ENCODE assay signal across 10 mouse cellular contexts in genomic region chr16:97659225-97659658, GRCm38 (mm10). TPM values are rescaled to one million over a fixed set of nuclear protein-coding genes. Genes with fewer than 3 reads are reported as not detected.
DNase-seq lines count a peak whose midpoint lies in the region; ATAC-seq and TF ChIP-seq lines count a peak whose summit lies in the region.
"Had no signal": no experiment of that assay in that cellular context is flagged by ENCODE, and none has a peak within 500 bp of the region (broad histone marks: within the 10 kb centered on the region; RNA-seq: fewer than 3 reads in every experiment).

No protein-coding gene starts in this region.

- no peak overlapping the region for H3K9ac ChIP-seq in intestine, postnatal 0 days (ENCODE audit: low read depth, low read length)
- no peak overlapping the region for H3K9ac ChIP-seq in liver, embryonic 11.5 days (ENCODE audit: low read depth, low read length)
- H3K9ac ChIP-seq: forebrain, embryonic 13.5 days had no signal

- peak; percentile 97 for ATAC-seq in intestine, postnatal 0 days
- peak; percentile 74 for ATAC-seq in liver, embryonic 11.5 days (replicated peaks; ENCODE audit: low FRiP score)
- ATAC-seq: forebrain, embryonic 13.5 days had no signal

- no peaks in the 10 kb centered on the region for H3K36me3 ChIP-seq in intestine, postnatal 0 days (ENCODE audit: control insufficient read depth, insufficient read depth)
- H3K36me3 ChIP-seq in liver, embryonic 11.5 days (ENCODE audit: control insufficient read depth, insufficient read depth, low read length), result no peaks in the 10 kb centered on the region

- H3K4me1 ChIP-seq in intestine, postnatal 0 days (replicated peaks; ENCODE audit: control insufficient read depth, insufficient read depth, low read length), result peaks cover 3% of the 10 kb centered on the region; the same call in 1 of the 2 replicates
- no peaks in the 10 kb centered on the region for H3K4me1 ChIP-seq in liver, embryonic 11.5 days (replicated peaks; ENCODE audit: control insufficient read depth, insufficient read depth, low read length)

- no peak overlapping the region for H3K4me3 ChIP-seq in intestine, postnatal 0 days (ENCODE audit: low read depth, low read length)
- H3K4me3 ChIP-seq in liver, embryonic 11.5 days (ENCODE audit: low read depth, low read length), result no peak overlapping the region
- H3K4me3 ChIP-seq: forebrain, embryonic 13.5 days had no signal

- DNase-seq in ES-CJ7 (ENCODE audit: low read depth, low spot score) (peak; percentile 60), R1 (ENCODE audit: low read depth, low spot score) (peak; percentile 39)
- no peak for DNase-seq in liver, embryonic 11.5 days (ENCODE audit: low spot score)
- no peak for DNase-seq in cerebellum, postnatal 10 days
- DNase-seq in spleen, postnatal 4 days (ENCODE audit: low spot score in 2 of 2), result no peak
- DNase-seq in left cerebral cortex, postnatal 36 days (ENCODE audit: low spot score in 2 of 2), result no peak
- no peak for DNase-seq in left cerebral cortex, postnatal 4 days

- H3K4me2 ChIP-seq in intestine, postnatal 0 days (replicated peaks; ENCODE audit: low read depth), result no peak overlapping the region
- no peak overlapping the region for H3K4me2 ChIP-seq in liver, embryonic 11.5 days
- H3K4me2 ChIP-seq: forebrain, embryonic 13.5 days had no signal

- H3K27ac ChIP-seq in intestine, postnatal 0 days (ENCODE audit: low read depth, low read length), result peak overlapping the region; percentile 57; the same call in 1 of the 2 replicates
- H3K27ac ChIP-seq in liver, embryonic 11.5 days (ENCODE audit: low read depth, low read length), result peak overlapping the region; percentile 63; the same call in 1 of the 2 replicates
- H3K27ac ChIP-seq: forebrain, embryonic 13.5 days had no signal

- H3K27me3 ChIP-seq in intestine, postnatal 0 days (replicated peaks; ENCODE audit: control insufficient read depth, insufficient read depth, low read length), result no peaks in the 10 kb centered on the region
- no peaks in the 10 kb centered on the region for H3K27me3 ChIP-seq in liver, embryonic 11.5 days (replicated peaks; ENCODE audit: control insufficient read depth, insufficient read depth, low read length)
- H3K27me3 ChIP-seq: forebrain, embryonic 13.5 days had no signal

- intact Hi-C loops in left cerebral cortex, postnatal 36 days (cut with DNase I), result no loop called here
- intact Hi-C loops in left cerebral cortex, postnatal 4 days (cut with DNase I), result no loop called here

- TF ChIP-seq CTCF in intestine, postnatal 0 days (IDR thresholded peaks at IDR 0.05; ENCODE audit: low read depth), result no peak

- H3K9me3 ChIP-seq in intestine, postnatal 0 days (ENCODE audit: control insufficient read depth), result no peaks in the 10 kb centered on the region
- no peaks in the 10 kb centered on the region for H3K9me3 ChIP-seq in liver, embryonic 11.5 days (ENCODE audit: control insufficient read depth, low read length)
- H3K9me3 ChIP-seq: forebrain, embryonic 13.5 days had no signal

- WGBS in intestine, postnatal 0 days, result 4% methylated on average over 1 of the region's 1 CpGs
- WGBS in liver, embryonic 11.5 days, result 16% methylated on average over 1 of the region's 1 CpGs

RNA-seq across cellular contexts. Expression of gene Tmprss2, which starts 48.2 kb away (rescaled TPM):
- polyA plus RNA-seq in intestine, postnatal 0 days (2015; fragmentation: Nextera tagmentation; extraction: Ambion mirVana), result 18.3 and 22.1 TPM in 2 replicates
- 2.5 and 3.0 TPM in 2 replicates for polyA plus RNA-seq in liver, embryonic 11.5 days (2014; fragmentation: Nextera tagmentation; extraction: Ambion mirVana)
- total RNA-seq in left cerebral cortex, postnatal 36 days (2021), result not detected
- not detected for total RNA-seq in left cerebral cortex, postnatal 4 days (2021)
- total RNA-seq: layer of hippocampus, postnatal 14 days had no signal
- polyA plus RNA-seq: forebrain, embryonic 13.5 days had no signal

Comparison
In these comparisons a context has a peak if more than half of its experiments do, and no peak if none do; other contexts are left out.
1. DNase-seq: peak in ES-CJ7 (single experiment) and R1 (single experiment); none in liver, embryonic 11.5 days (single experiment), cerebellum, postnatal 10 days (0 of 2), spleen, postnatal 4 days (0 of 2), left cerebral cortex, postnatal 36 days (0 of 2) and left cerebral cortex, postnatal 4 days (single experiment).